Mouse (Mus musculus) thymus, adult 2 months (tissue): ENCODE data around the gene Stpg4.

ENCODE experiments used
- CTCF ChIP-seq: fragments of 200-500 bp; IDR thresholded peaks from 2 replicates; pipeline ENCODE4 v1.5.1; 2012; ENCODE audit warnings: mild to moderate bottlenecking, control low read depth, low read length, moderate library complexity, borderline replicate concordance; ENCODE audit not compliant: control insufficient read depth, poor library complexity, insufficient read depth; ENCODE audit errors: extremely low read depth
- POLR2A ChIP-seq: fragments of 200-500 bp; IDR thresholded peaks from 2 replicates; pipeline ENCODE4 v1.6.1; 2012; ENCODE audit warnings: mild to moderate bottlenecking, low read length, control low read depth, moderate library complexity; ENCODE audit not compliant: control insufficient read depth, poor library complexity, insufficient read depth; ENCODE audit errors: extremely low read depth

DNA sequence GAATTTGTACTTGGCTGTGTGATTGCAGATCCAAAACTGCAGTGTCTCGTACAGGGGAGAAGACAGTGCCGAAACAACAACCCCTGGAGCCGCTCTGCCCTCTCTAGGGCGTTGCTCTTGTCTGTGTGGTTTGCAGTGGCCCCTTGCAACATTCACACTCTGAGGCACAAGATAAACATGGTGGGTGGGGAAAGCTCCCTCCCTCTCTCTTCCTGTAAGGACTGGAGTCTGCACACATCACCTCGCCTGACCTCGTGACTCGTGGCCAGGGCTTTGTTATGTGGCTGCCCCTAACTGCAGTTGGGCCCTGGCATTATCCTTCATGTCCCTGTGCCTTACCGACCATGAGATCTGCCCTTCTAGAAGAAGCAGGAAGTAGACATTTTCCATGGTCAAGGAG lies 62.3 kb downstream of the Stpg4 start:
- no peak for TF ChIP-seq POLR2A
- TF ChIP-seq CTCF, result no peak
